Mouse (Mus musculus) heart, postnatal 4 days (tissue): ENCODE measurements around the gene Mettl7b. TPM values are rescaled to one million over a fixed set of nuclear protein-coding genes. Genes with fewer than 3 reads are reported as not detected.

Experiments
- DNase-seq: peaks from one replicate; pipeline ENCODE4 v3.0.0; 2021
- total RNA-seq, 2 experiments: library from RNA; stranded (reverse); gene quantifications; 2 replicates each; pipeline ENCODE4 v1.2.3; 2021

The Mettl7b gene
- total RNA-seq, 2 experiments from 2014 or later = 0.21 TPM; not detected in 1

GRCm38 (mm10) chr10:128947496-128947895, 13.3 kb downstream of the Mettl7b start:
- DNase-seq = no peak

- DNase-seq = peak; percentile 77
Observed at GRCm38 (mm10) chr10:128945675-128946074, 15.1 kb downstream of the Mettl7b start.

GRCm38 (mm10) chr10:128940475-128941061, 20.2 kb downstream of the Mettl7b start:
- DNase-seq = no peak

- DNase-seq = peak; percentile 30
Observed at GRCm38 (mm10) chr10:128938974-128939373, 21.8 kb downstream of the Mettl7b start.

GRCm38 (mm10) chr10:128938457-128938856, 22.3 kb downstream of the Mettl7b start:
- peak; percentile 92 for DNase-seq

GRCm38 (mm10) chr10:128937756-128938390, 22.9 kb downstream of the Mettl7b start:
- DNase-seq = peak; percentile 51

- peak; percentile 53 for DNase-seq
Observed at GRCm38 (mm10) chr10:128935826-128936440, 24.9 kb downstream of the Mettl7b start.

- no peak for DNase-seq
Observed at GRCm38 (mm10) chr10:128934997-128935787, 25.6 kb downstream of the Mettl7b start.

GRCm38 (mm10) chr10:128933976-128934721, 26.6 kb downstream of the Mettl7b start:
- no peak for DNase-seq

GRCm38 (mm10) chr10:128933574-128933973, 27.2 kb downstream of the Mettl7b start, which contains the start of gene Itga7:
TSS of gene Itga7 (plus strand) at chr10:128933818.
- peak; percentile 60 for DNase-seq

GRCm38 (mm10) chr10:128931441-128931840, 29.3 kb downstream of the Mettl7b start:
- peak; percentile 22 for DNase-seq

GRCm38 (mm10) chr10:128929638-128930378, 31.0 kb downstream of the Mettl7b start:
- peak; percentile 49 for DNase-seq

- no peak for DNase-seq
Observed at GRCm38 (mm10) chr10:128928356-128928755, 32.4 kb downstream of the Mettl7b start.

- DNase-seq = no peak
Observed at GRCm38 (mm10) chr10:128923935-128924334, 36.9 kb downstream of the Mettl7b start, which contains the start of gene Bloc1s1. TSS of gene Bloc1s1 (minus strand) at chr10:128924035.

- DNase-seq = peak; percentile 96
Observed at GRCm38 (mm10) chr10:128923013-128923691, 37.6 kb downstream of the Mettl7b start.

- no peak for DNase-seq
Observed at GRCm38 (mm10) chr10:128922822-128923012, 38.1 kb downstream of the Mettl7b start, which contains the start of gene Rdh5. TSS of gene Rdh5 (minus strand) at chr10:128922888.

GRCm38 (mm10) chr10:128921883-128922821, 38.6 kb downstream of the Mettl7b start:
- no peak for DNase-seq

- no peak for DNase-seq
Observed at GRCm38 (mm10) chr10:128921251-128921650, 39.5 kb downstream of the Mettl7b start.

- DNase-seq = peak; percentile 50
Observed at GRCm38 (mm10) chr10:128920736-128921161, 40.0 kb downstream of the Mettl7b start.

- no peak for DNase-seq
Observed at GRCm38 (mm10) chr10:128919966-128920365, 40.8 kb downstream of the Mettl7b start.
